Mouse (Mus musculus): ENCODE data around the gene Arfip2.

The Arfip2 gene

DNA sequence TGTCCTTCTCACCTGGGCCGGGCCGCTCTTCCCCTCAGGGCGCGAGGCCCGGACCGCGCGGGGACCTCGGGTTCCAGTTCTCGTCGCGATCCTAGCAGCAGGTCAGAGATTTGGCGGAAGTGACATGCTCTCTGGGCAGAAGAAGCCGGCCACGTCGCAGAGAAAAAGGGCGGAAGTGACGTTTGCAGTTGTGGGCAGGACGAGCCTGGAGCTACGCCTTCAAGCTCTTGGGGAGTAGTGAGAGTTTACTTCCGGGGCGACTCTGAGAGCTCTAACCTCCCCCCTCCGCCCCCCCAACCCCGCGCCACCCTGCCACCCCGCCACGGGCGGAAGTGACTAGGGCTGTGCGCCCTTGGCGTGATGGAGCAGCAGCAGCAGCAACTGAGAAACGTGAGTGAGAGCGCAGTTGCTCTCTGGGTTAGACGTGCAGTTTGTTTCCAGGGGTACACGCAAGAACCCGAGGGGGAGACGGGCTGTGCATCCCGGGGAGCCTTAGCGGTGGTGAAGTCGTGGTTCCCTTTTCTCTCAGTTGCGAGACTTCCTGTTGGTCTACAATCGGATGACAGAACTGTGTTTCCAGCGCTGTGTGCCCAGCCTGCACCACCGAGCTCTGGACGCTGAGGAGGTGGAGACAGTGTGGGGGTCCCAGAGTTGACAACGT, at the start of gene Arfip2, which contains the start of gene Gm45799:
TSS of gene Arfip2 (minus strand) at position 184 of the 661 bp plus-strand sequence.
TSS of gene Gm45799 (plus strand) at position 320 of the 661 bp plus-strand sequence.
- in situ Hi-C loops (cut with MboI, MseI) = no loop called here

DNA sequence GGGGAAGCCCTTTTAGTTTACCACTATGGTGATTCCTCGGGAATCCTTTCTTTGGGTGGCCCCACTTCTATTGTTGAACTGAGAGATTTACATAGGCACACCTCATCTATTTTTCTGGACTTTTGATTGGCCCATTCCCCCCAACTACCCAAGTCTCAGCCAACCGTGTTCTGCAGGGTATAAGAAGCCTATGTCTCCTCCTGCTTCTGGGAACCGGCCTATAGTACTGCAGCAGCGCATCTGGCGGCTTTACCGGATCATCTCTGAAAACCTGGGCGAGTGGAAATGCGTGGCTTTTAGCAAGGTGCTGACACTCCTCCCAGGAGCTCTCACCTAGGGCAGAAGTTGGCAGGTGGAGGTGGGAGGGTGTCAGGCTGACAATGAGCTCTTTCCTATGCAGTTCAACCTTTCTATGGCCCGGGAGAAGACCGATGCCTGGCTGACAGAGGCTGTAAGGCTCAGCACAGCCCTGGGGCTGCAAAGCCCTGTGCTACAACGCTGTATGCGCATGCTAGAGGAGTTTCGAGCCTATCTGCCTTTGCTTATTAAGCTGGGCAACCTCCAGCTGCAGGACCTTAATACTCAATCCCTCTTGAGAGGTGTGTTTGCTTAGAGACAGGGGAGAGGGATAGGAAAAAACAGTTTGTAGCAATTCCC, 45.5 kb upstream of the Arfip2 start:
- in situ Hi-C loops (cut with MboI, MseI) = no loop called here

DNA sequence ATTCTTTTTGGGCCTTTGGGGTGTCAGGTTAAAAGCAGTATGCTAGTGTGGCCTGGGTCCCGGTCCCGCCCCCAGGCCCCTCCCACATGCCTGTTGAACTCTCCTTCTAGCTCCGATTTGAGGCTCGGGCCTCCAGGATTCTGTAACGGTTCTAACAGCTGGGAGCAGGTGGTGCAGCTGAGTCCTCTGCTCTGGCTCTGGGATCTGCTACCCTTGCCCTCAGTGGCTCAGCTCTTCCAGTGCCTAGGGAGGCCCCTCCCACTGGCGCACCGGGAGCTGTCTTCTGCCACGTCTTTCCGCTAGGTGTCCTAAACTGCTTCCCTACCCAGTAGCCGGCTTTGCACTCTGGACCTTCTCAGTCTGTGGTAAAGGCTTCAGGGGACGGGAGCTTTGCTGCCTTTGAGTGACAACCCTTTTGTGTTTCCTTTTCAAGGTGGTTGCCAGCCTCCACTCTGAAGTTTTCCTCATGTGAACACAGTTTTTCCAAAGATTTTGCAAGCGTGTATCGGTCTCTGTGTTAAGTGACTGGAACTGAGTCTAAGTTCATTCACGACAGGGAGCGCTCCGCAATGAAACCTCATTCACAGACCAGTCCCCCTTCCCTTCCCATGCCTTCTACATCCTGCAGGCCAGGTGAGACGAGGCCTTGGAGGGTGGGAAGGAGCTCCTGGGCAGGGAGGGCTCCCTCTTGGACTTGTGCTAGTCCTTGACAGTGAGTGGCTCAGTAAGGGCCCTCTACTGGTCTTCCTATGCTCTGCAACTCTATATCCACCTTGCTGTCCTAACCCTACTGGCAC, 10.6 kb upstream of the Arfip2 start, which contains the start of gene Dnhd1:
TSS of gene Dnhd1 (plus strand) at position 189 of the 797 bp plus-strand sequence.
- in situ Hi-C loops (cut with MboI, MseI) = loop anchor here (5.0 to 10.0 kb wide), 2 partner anchors 76 to 144 kb away; no protein-coding TSS in a partner anchor

DNA sequence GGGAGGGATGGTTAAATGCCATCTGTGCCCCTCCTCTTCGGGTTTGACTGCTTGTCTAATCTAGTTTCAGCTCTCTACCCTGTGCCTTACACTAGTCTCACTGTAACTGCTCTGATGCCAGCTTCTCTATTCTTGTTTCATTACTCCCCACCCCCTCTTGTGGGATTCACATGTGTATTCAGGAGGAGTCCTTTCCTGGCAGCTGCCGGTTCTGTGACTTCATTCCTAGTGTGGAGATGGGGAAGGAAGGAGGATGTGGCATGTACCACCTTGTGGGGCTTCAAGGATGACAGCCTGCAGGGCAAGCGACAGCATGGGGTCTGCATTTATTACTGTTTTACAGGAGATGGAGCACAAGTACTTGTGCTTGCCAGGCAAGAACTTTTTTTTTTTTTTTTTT, 1.7 kb upstream of the Arfip2 start:
- in situ Hi-C loops (cut with MboI, MseI) = no loop called here

DNA sequence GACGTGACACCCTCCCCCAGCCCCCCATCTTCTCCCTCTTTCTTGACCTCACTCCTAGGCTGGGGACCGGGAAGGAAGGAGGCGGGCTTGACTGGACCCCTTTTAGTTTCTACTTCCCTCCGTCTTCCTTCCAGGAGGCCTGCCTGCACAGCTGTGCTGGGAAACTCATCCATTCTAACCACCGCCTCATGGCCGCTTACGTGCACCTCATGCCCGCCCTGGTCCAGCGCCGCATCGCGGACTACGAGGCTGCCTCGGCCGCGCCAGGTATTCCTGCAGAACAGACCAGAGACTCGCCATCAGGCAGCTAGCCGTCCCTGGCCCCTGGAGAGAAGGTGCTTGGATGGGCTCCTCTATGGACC, 659 bp upstream of the Arfip2 start:
- in situ Hi-C loops (cut with MboI, MseI) = no loop called here

DNA sequence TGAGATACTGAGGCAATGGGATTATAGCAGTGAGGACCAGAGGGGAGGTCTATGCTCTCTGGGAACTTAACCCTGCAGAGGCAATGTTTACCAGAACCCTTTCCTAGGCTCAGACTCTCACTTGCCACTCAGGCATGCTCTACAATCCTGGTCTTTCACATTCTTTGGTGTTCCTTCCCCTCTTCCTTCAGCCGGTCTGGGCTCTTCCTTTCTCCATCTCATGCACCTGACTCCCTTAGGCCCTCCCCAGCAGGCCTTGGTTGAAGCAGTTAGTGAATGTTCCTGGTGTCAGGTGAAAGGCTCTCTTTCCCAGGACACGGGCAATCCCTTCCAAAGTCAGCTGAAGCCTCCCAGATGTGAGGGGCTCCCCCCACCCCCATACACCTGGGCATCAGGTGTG, 460 bp downstream of the Arfip2 start, which contains the start of gene Timm10b:
TSS of gene Timm10b (plus strand) at position 301 of the 400 bp plus-strand sequence.
- in situ Hi-C loops (cut with MboI, MseI) = no loop called here

DNA sequence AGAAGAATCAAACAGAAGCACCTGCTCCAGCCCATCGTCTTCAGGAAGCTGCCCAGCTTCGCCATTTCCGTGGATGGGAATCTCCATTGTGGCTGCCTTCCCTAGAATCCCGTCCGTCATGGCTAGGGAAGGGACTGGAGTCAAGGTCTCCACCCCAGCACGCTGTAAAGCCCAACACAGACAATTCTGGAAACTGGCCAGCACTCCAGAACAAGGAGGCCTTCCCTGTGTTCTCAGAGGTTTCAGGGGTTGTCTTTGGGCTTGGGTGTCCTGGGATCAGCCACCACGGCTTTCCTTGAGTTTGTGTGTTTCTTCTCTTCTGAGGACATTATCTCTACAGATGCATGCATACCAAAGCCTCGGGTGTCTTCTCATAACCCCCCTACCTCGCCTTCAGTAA, 912 bp downstream of the Arfip2 start:
- in situ Hi-C loops (cut with MboI, MseI) = no loop called here

DNA sequence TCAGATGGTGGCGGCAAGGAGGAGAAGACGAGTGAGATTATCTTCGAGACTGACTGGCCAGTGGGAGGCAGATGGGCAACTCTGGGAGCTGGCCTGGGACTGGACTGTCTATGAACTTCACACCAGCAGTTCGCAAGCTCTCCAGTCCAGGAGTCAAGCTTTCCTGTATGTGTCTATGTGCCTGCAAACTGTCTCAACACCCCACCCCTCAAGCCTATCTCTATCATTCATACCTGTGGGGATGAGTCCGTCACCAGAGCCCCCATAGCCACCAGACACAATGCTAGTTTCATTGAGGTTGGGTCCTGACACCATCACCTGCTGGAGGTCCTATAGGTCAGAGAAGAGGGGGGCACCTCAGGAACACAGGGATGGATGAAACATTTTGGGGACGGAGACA, 1.4 kb downstream of the Arfip2 start:
- in situ Hi-C loops (cut with MboI, MseI) = no loop called here

DNA sequence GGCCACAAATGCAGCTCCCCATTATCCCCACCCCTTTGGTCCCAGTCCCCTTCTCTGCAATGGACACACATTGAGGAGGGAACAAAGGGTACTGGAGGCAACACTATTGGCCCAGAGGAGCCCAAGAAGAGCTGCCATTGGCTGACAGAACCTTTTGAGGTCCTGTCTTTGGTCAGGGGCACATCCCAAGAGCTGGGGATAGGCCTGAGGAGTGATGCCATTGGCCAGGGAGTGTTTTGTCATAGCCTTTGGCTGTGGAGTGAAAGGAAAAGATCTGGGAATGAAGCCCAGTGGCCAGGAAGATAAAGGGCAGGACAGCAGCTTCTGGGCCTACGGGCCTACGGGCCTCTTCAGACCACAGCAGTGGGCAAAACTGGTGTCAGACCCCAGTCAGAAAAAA, 4.5 kb downstream of the Arfip2 start:
- in situ Hi-C loops (cut with MboI, MseI) = no loop called here

DNA sequence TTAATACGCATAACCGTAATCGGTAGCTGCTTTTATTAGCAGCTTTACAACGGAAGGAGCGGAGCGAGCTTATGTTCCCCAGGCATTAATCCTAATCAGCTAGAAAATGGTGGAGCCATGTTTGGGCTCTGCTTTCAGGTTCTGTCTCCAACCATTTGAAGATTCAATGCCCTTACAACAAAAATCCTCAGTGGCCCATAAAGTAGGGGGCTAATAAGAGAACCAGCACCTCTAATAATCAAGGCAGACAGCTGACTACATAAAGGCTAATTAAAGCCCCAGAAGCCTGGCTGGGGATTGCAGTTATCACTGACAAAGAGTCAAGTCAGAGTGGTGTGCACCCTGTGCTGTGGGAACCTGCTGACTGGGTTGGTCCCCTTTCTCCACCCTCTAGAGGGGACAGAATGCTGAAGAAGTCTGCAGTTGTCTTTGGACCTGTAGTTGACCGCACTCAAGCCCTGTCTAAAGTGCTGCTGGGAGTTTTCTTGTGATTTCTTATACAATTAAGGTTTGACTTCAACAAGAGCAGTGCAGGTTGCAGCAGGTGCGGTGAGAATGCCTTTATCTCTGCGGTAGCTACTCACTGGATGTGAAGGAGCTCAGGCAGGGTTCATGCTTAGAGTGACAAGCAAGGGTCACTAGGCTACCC, 5.8 kb downstream of the Arfip2 start:
- in situ Hi-C loops (cut with MboI, MseI) = no loop called here

DNA sequence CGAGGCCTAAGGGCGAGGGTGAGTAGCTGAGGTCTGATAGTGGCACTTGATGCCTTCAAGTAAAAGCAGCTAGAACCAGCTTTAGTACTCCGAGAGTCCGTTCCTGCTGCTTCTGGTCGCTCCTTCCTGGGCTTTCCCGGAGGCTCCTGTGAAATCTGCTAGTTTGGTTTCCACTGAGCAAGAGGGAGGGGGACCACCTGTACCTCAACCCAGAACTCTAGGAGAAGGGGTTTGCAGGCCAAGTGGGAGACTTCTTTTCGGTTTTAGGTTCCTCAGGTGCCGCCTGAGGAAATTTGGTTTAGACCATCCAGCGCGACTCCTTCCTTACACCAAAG, 6.4 kb downstream of the Arfip2 start:
- in situ Hi-C loops (cut with MboI, MseI) = no loop called here

DNA sequence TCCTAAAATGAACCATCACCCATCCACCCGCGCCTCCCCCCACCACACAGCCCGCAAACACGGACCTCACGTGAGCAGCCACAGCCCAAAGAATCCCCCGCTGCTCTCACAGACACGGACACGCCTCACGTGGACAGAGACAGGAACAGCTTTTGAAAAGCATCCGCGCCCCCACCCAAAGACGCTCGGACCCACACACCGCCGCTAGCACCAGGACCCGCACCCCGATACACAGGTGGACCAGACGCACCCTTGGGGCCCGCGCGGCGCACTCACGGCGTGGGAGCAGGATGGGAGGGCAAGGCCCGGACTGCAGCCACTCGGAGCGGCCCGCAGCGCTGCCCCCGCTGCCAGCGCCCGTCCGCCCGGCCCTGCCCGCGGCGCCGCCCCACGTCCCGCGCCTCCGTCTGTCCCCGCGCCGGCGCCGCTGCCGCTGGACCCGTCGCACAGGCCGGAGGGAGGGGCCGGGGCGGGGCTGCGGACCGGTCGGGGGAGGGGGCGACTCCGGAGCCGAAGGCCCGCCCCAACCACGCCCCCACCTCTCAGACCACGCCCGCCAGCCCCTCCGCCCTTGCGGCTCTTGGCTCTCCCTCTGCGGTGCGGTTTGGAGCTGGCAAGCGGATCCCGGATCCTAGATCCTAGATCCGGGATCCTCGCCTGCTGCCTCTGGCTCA, 7.0 kb downstream of the Arfip2 start, which contains the start of gene Trim3:
TSS of gene Trim3 (minus strand) at position 445 of the 674 bp plus-strand sequence.
- in situ Hi-C loops (cut with MboI, MseI) = no loop called here

DNA sequence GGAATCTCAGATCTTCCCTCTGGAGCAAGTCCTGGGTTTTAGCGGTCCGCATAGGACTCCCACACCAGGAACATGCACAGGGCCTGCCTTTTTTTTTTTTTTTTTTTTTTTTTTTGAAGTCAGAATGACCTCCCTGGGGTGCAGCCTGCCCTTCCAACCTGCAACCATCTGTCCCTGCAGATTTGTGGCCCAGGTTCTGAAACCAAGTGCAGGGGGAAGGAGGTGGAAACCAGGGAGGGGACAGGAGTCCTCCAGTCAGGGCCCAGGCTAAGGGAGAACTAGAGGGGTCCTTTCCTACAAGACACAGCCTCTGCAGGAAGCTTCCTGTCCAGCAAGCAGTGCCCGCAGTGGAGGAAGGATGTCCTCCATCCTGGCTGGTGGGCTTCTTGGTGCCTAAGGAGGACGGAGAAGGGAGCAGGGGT, 7.7 kb downstream of the Arfip2 start:
- in situ Hi-C loops (cut with MboI, MseI) = no loop called here

DNA sequence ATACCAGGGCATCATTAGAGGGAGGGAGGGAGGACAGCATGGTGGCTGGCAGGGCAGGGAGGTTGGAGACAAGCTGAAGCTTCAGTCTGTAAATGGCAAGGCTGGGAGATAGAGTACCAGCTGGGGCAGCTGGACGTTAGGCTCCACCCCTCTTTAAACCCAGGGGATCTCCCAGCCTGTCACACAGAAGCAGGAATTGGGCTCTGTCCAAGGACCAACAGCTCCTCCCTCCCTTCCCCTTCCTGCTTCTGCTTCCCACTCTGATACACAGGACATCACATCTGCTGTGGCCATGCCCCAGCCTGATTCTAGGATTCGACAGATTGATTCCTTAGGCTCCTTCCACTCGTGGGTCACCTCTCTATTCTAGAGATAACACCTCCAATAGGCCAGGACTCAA, 11.6 kb downstream of the Arfip2 start:
- in situ Hi-C loops (cut with MboI, MseI) = loop anchor here (10.0 kb wide), 1 partner anchor 224 kb away; the partner anchor contains the start of genes Cnga4 and Fam160a2

DNA sequence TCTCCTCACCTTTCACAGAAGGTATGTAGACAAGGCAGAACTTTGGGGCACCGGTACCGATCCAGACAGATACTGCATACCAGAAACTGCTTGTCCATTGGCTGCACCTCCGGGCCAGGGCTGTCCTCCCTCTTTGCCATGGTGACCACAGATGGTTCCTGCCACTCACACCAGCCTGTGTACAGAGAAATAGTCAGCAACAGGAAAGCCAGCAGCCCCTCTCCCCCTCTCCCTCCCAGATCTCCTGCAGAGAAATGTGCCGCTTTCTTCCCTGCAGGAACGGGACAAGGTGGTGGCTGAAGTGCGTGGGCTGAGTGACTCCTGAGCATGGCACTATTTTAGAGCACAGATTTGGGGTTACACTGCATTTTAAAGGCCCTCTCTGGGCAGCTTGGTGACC, 14.8 kb downstream of the Arfip2 start:
- in situ Hi-C loops (cut with MboI, MseI) = loop anchor here (10.0 kb wide), 1 partner anchor 221 kb away; the partner anchor contains the start of genes Cnga4 and Fam160a2

DNA sequence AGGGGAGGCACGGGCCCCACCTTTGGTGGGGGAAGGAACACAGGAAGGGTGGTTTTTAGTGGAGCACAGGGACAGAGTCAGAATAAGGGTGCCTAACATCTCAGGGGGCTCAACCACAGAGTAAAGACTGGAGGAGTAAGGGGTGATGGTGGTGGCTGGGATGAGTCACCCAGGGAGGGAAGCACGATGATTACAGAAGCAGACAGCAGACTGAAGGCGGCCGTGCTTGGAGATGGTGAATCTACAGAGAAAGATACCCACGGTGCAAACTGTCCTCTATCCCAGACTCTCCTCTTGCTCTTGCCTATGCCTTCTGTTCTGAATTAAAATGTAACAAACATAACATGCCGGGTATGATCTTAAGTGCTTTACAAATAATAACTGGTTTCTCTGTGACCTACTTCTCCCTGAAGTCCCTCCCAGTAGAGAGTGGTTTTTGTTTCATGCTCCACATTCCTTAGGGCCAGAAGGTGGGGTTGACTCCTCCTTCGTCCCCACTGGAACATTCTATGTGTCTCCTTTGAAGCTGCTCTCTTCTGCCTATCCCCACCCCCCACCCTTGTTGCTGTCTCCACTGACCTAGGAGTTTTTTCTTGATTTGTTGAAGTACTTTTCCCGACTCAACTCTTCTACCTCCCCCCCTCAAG, 18.4 kb downstream of the Arfip2 start:
- in situ Hi-C loops (cut with MboI, MseI) = loop anchor here (10.0 kb wide), 1 partner anchor 217 kb away; the partner anchor contains the start of genes Cnga4 and Fam160a2

DNA sequence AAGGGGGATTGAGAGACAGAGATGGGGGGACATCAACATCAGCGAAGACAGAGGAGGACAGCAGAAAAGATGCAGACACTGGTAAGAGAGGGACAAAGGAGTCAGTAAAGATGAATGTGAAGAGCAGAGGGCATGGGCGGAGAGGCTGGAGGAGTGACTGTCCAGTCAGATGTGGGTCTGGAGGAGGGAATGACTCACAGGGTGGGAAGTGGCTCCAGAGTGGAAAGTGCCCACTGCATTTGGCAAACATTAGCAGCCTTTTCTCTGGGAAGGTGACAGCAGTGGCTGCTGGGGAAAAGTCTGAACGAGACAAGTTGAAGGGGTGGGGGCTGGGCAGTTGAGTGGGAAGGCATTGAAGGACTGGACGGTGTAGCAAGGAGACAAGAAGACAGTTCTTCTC, 19.2 kb downstream of the Arfip2 start:
- in situ Hi-C loops (cut with MboI, MseI) = loop anchor here (10.0 kb wide), 1 partner anchor 216 kb away; the partner anchor contains the start of genes Cnga4 and Fam160a2

DNA sequence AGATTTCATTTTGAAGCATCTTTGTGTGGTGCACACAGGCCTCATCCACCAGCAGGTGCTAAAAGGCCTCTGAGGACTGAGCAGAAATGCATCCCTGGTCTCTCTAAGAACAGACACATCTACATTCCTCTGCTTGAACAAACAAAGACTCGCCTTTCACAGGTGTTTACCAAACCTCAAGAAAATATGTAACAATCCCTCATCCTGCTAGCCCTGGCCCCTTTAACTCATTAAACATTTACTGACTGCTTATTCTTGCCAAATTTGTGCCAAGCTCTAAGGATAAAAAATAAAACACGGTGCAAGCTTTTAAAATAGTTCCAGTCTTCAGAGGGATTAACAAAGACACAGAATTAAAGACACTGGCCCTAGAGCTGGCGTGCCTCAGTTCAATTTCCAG, 20.5 kb downstream of the Arfip2 start:
- in situ Hi-C loops (cut with MboI, MseI) = loop anchor here (10.0 kb wide), 1 partner anchor 215 kb away; the partner anchor contains the start of genes Cnga4 and Fam160a2

DNA sequence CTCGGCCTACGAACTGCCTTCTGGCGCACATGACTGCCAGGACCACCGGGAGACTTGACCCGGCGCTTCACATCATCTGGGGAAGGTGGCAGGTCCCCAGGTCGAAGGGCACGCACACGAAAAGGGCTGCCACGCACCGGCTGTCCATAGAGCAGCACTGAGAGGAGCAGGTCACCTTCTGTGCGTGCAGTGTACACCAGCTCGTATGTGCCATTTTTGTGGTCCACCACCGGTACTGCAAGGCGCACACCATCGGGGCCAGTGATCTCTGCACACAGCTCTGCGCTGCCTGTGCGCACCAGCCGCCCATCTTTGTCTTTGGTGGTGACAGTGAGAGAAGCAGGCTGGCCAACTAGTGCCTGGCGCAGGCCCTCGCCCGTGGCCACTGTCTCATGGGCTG, 22.4 kb downstream of the Arfip2 start:
- in situ Hi-C loops (cut with MboI, MseI) = no loop called here

DNA sequence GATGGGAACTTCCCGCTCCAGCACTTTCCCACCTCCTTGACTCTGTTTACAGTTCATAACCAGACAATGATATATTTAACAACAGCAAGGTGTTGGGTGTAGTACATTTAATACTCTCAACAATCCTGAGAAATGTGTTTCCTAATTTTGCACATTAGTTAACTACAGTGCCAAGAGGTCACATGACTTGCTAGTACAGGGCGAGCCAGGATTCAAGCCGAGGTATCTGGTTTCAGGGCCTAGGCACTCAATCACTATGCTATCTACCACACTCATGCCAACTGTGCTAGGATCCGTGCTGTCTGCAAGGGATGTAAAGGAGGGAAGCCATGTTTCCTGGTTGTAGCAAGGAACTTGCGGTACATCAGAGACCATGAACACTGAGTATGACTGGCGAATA, 23.7 kb downstream of the Arfip2 start:
- in situ Hi-C loops (cut with MboI, MseI) = no loop called here

Measured in T-helper 2 cell (primary cell).